Mouse (Mus musculus): ENCODE data around the gene Enox1. TPM values are rescaled to one million over a fixed set of nuclear protein-coding genes. Genes with fewer than 3 reads are reported as not detected.

Enox1 gene
- polyA plus RNA-seq, 1 experiment: 0.06 TPM

GRCm38 (mm10) chr14:77689816-77690215 lies 533.3 kb downstream of the Enox1 start:
- no peak for TF ChIP-seq CTCF (IDR thresholded peaks at IDR 0.05; ENCODE audit: extremely low read depth, insufficient read depth, insufficient read length, insufficient replicate concordance)
- no peak for TF ChIP-seq POLR2A (IDR thresholded peaks at IDR 0.05; ENCODE audit: low read depth, low read length)
- WGBS: 88% methylated on average over 4 of the region's 4 CpGs
- H3K27me3 ChIP-seq (ENCODE audit: control insufficient read depth, insufficient read depth, low read length): no peaks in the 10 kb centered on the region
- DNase-seq (ENCODE audit: low read depth in 1 of 2, low spot score in 2 of 2): no peak
- no peaks in the 10 kb centered on the region for H3K36me3 ChIP-seq (ENCODE audit: control insufficient read depth, insufficient read depth, low read length)
- no peak overlapping the region for H3K27ac ChIP-seq (ENCODE audit: insufficient read depth, low read length)
- no peak overlapping the region for H3K4me3 ChIP-seq (ENCODE audit: extremely low read depth, insufficient read depth, insufficient read length)
- no peaks in the 10 kb centered on the region for H3K4me1 ChIP-seq (ENCODE audit: control insufficient read depth, insufficient read depth, insufficient read length)

DNA sequence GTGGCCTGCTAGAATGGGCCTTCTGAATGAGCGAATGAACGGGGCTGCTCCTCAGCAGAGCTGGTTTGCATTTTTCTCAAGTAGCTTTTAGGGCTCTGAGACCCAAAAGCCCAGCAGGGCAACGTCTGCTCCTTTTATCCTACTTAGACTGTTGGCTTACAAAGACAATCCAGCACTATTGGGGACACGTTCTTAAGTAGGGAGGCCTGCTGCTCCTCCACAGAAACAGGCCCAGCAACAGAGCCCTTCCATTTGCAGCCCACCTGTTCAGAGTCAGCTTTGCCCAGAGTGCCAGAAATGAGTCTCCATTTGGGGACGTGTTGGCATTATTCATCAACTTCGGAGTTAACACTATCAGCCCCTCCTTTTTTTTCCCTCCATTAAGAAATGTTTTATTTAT lies 548.4 kb downstream of the Enox1 start:
- Histone ChIP-seq H3K4me3 (ENCODE audit: extremely low read depth, insufficient read depth, insufficient read length) (no peak overlapping the region), H3K36me3 (ENCODE audit: control insufficient read depth, insufficient read depth, low read length) (no peaks in the 10 kb centered on the region), H3K4me1 (ENCODE audit: control insufficient read depth, insufficient read depth, insufficient read length) (no peaks in the 10 kb centered on the region), H3K27ac (ENCODE audit: insufficient read depth, low read length) (no peak overlapping the region), H3K27me3 (ENCODE audit: control insufficient read depth, insufficient read depth, low read length) (no peaks in the 10 kb centered on the region)
- no peak for DNase-seq (ENCODE audit: low read depth in 1 of 2, low spot score in 2 of 2)
- no peak for TF ChIP-seq CTCF (IDR thresholded peaks at IDR 0.05; ENCODE audit: extremely low read depth, insufficient read depth, insufficient read length, insufficient replicate concordance)
- no peak for TF ChIP-seq POLR2A (IDR thresholded peaks at IDR 0.05; ENCODE audit: low read depth, low read length)
- 84% methylated on average over 6 of the region's 6 CpGs for WGBS

DNA sequence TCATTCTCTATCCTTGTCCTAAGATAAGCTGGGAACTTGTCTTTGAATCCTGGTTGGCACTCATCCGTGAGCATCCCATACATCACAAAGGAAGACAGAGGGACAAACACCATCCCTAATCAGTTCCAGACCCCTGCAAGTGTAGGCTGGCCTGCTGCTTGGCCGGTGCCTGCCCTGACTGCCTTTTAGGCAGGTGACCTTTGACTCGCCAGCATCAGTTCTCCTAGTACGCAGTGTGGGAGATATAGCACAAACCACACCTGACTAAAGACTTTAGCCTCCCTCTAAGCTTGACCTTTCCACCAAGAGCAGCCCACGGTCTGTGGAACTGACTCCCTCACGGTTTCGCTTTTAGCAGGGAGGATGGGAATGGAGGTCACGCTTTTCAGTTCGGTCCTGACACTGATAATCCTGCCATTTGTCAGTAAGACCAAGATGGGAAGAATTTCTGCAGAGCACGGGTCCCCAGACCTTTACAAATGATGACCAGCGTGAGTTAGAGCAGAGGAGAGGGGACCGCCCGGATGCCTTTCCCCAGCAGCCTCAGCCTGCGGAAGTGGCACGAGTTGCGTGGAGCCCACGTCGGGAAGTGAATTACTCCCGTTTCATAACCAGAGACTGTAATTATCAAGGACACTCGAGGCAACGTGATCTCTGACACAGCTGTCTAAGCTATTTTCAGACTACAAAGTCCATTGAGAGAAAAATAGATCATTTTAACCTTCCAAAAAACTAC lies 550.1 kb downstream of the Enox1 start:
- Histone ChIP-seq H3K4me1 (ENCODE audit: control insufficient read depth, insufficient read depth, insufficient read length) (no peaks in the 10 kb centered on the region), H3K27ac (ENCODE audit: insufficient read depth, low read length) (no peak overlapping the region), H3K36me3 (ENCODE audit: control insufficient read depth, insufficient read depth, low read length) (no peaks in the 10 kb centered on the region), H3K27me3 (ENCODE audit: control insufficient read depth, insufficient read depth, low read length) (no peaks in the 10 kb centered on the region), H3K4me3 (ENCODE audit: extremely low read depth, insufficient read depth, insufficient read length) (no peak overlapping the region)
- WGBS: 85% methylated on average over 21 of the region's 21 CpGs
- no peak for DNase-seq (ENCODE audit: low read depth in 1 of 2, low spot score in 2 of 2)
- TF ChIP-seq POLR2A (IDR thresholded peaks at IDR 0.05; ENCODE audit: low read depth, low read length) (no peak), CTCF (IDR thresholded peaks at IDR 0.05; ENCODE audit: extremely low read depth, insufficient read depth, insufficient read length, insufficient replicate concordance) (no peak)

GRCm38 (mm10) chr14:77707279-77707678 lies 550.7 kb downstream of the Enox1 start:
- Histone ChIP-seq H3K36me3 (ENCODE audit: control insufficient read depth, insufficient read depth, low read length) (no peaks in the 10 kb centered on the region), H3K27ac (ENCODE audit: insufficient read depth, low read length) (no peak overlapping the region), H3K4me3 (ENCODE audit: extremely low read depth, insufficient read depth, insufficient read length) (no peak overlapping the region), H3K27me3 (ENCODE audit: control insufficient read depth, insufficient read depth, low read length) (no peaks in the 10 kb centered on the region), H3K4me1 (ENCODE audit: control insufficient read depth, insufficient read depth, insufficient read length) (no peaks in the 10 kb centered on the region)
- TF ChIP-seq CTCF (IDR thresholded peaks at IDR 0.05; ENCODE audit: extremely low read depth, insufficient read depth, insufficient read length, insufficient replicate concordance) (no peak), POLR2A (IDR thresholded peaks at IDR 0.05; ENCODE audit: low read depth, low read length) (no peak)
- 93% methylated on average over 12 of the region's 12 CpGs for WGBS
- no peak for DNase-seq (ENCODE audit: low read depth in 1 of 2, low spot score in 2 of 2)

DNA sequence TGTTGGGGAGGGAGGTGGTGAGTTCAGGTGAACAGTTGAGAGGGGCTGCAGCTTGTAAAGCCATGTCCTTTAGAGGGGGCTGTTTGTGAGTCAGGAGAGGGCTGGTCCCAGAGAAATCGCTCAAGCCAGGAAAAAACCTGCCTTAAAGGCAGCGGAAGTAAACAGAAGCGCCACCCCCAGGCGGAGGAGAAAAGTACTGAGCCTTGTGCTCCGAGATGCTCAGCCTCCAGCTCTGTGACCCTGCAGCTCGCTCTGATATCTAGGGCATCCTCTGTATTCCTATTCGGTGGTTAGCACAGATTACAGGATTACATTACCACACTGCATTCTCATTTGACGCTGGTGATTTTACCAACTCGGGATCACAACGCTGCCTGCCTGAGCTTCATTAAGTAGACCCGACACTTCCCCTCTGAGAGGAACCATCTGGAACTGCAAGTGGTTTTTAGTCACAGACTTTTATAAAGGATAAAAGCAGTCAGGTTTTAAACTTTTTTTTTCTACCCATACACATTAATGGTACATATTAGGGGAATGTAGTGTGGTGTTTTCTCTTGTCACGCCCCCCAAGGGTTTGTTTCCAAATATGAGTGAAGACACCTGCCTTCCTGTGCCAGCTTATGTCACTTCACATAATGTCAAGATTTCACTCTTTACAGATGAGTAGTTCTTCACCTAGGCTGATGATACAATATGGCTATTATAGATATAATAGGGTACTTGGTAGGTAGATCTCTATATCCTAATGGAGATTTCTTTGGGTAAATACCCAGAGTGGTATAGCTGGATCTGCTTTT lies 552.0 kb downstream of the Enox1 start:
- no peak for DNase-seq (ENCODE audit: low read depth in 1 of 2, low spot score in 2 of 2)
- WGBS: 55% methylated on average over 12 of the region's 12 CpGs
- H3K4me1 ChIP-seq (ENCODE audit: control insufficient read depth, insufficient read depth, insufficient read length): no peaks in the 10 kb centered on the region
- H3K27me3 ChIP-seq (ENCODE audit: control insufficient read depth, insufficient read depth, low read length): no peaks in the 10 kb centered on the region
- TF ChIP-seq CTCF (IDR thresholded peaks at IDR 0.05; ENCODE audit: extremely low read depth, insufficient read depth, insufficient read length, insufficient replicate concordance) (no peak), POLR2A (IDR thresholded peaks at IDR 0.05; ENCODE audit: low read depth, low read length) (no peak)
- H3K4me3 ChIP-seq (ENCODE audit: extremely low read depth, insufficient read depth, insufficient read length): no peak overlapping the region
- H3K36me3 ChIP-seq (ENCODE audit: control insufficient read depth, insufficient read depth, low read length): no peaks in the 10 kb centered on the region
- H3K27ac ChIP-seq (ENCODE audit: insufficient read depth, low read length): no peak overlapping the region

GRCm38 (mm10) chr14:77714931-77715535 lies 558.5 kb downstream of the Enox1 start:
- Histone ChIP-seq H3K4me1 (ENCODE audit: control insufficient read depth, insufficient read depth, insufficient read length) (no peaks in the 10 kb centered on the region), H3K27me3 (ENCODE audit: control insufficient read depth, insufficient read depth, low read length) (no peaks in the 10 kb centered on the region), H3K4me3 (ENCODE audit: extremely low read depth, insufficient read depth, insufficient read length) (no peak overlapping the region), H3K36me3 (ENCODE audit: control insufficient read depth, insufficient read depth, low read length) (no peaks in the 10 kb centered on the region), H3K27ac (ENCODE audit: insufficient read depth, low read length) (no peak overlapping the region)
- DNase-seq (ENCODE audit: low read depth in 1 of 2, low spot score in 2 of 2): no peak
- whole genome bisulfite sequencing: 91% methylated on average over 9 of the region's 9 CpGs
- no peak for TF ChIP-seq CTCF (IDR thresholded peaks at IDR 0.05; ENCODE audit: extremely low read depth, insufficient read depth, insufficient read length, insufficient replicate concordance)
- TF ChIP-seq POLR2A (IDR thresholded peaks at IDR 0.05; ENCODE audit: low read depth, low read length): no peak

Measured in spleen, adult 2 months (tissue).